Mouse (Mus musculus): Measurements from ENCODE around the gene Samsn1.

- TF ChIP-seq POLR2A (IDR thresholded peaks at IDR 0.05; ENCODE audit: low read depth, low read length) = no peak
- TF ChIP-seq CTCF (IDR thresholded peaks at IDR 0.05; ENCODE audit: borderline replicate concordance, insufficient read depth, low read length) = no peak
Measured at GRCm38 (mm10) chr16:76054079-76054478, 32.0 kb upstream of the Samsn1 start.
